Mouse (Mus musculus) midbrain, embryonic 11.5 days (tissue): Measurements from ENCODE around the gene Ppm1e. TPM values are rescaled to one million over a fixed set of nuclear protein-coding genes. Genes with fewer than 3 reads are reported as not detected.

Source experiments
- ATAC-seq: fragments of 200-750 bp; cut with Nextera tagmentation; 2 replicates; pipeline ENCODE4 v1.8.0; 2017; ENCODE audit warnings: moderate TSS enrichment, moderate library complexity; ENCODE audit not compliant: low FRiP score
- DNase-seq: peaks from one replicate; pipeline ENCODE4 v3.0.0; 2015; ENCODE audit warnings: low spot score; ENCODE audit errors: missing footprints
- H3K27ac ChIP-seq: fragments of 300-500 bp; sonication (generic); 2 replicates; pipeline ENCODE4 v1.5.1; 2014; ENCODE audit warnings: low read depth, low read length
- H3K27me3 ChIP-seq: fragments of 300-500 bp; sonication (generic); 2 replicates; pipeline ENCODE4 v1.6.1; 2014; ENCODE audit warnings: mild to moderate bottlenecking, low read length, moderate library complexity, mixed read lengths; ENCODE audit not compliant: control insufficient read depth, insufficient read depth
- H3K36me3 ChIP-seq: fragments of 300-500 bp; sonication (generic); 2 replicates; pipeline ENCODE4 v1.6.1; 2014; ENCODE audit warnings: mild to moderate bottlenecking, low read length, moderate library complexity, mixed read lengths; ENCODE audit not compliant: control insufficient read depth, insufficient read depth
- H3K4me1 ChIP-seq: fragments of 300-500 bp; sonication (generic); 2 replicates; pipeline ENCODE4 v1.6.1; 2014; ENCODE audit warnings: low read length; ENCODE audit not compliant: control insufficient read depth, insufficient read depth
- H3K4me2 ChIP-seq: fragments of 300-500 bp; sonication (generic); 2 replicates; pipeline ENCODE4 v1.6.1; 2014; ENCODE audit warnings: mild to moderate bottlenecking, moderate library complexity
- H3K4me3 ChIP-seq: fragments of 300-500 bp; sonication (generic); 2 replicates; pipeline ENCODE4 v1.5.1; 2014; ENCODE audit warnings: low read depth, low read length
- H3K9ac ChIP-seq: fragments of 300-500 bp; sonication (generic); 2 replicates; pipeline ENCODE4 v1.6.1; 2014; ENCODE audit warnings: low read length
- H3K9me3 ChIP-seq: fragments of 300-500 bp; sonication (generic); 2 replicates; pipeline ENCODE4 v1.6.1; 2016; ENCODE audit warnings: low read length; ENCODE audit not compliant: control insufficient read depth
- WGBS: fragments of 180-500 bp; shearing (Covaris S2); extraction: QIAGEN DNeasy Blood & Tissue Kit; methylation state at CpG from one replicate; pipeline ENCODE4 v1.1.7; 2014; 5-methylcytosine and 5-hydroxymethylcytosine counted together
- polyA plus RNA-seq: library from polyadenylated mRNA; unstranded; fragments of >200 nt; fragmentation: Nextera tagmentation; extraction: Ambion mirVana; gene quantifications from 2 replicates; pipeline ENCODE4 v1.2.1, GENCODE M21; 2014

Ppm1e gene
- polyA plus RNA-seq: 12.4 and 16.5 TPM in 2 replicates

- WGBS: under 1% methylated on average over 80 of the region's 104 CpGs
These were observed at the start of gene Ppm1e for GRCm38 (mm10) chr11:87358331-87359261. Ppm1e (minus strand) TSS chr11:87359023.

GRCm38 (mm10) chr11:87404876-87405275, 46.1 kb upstream of the Ppm1e start, which contains the start of the genes Rad51c and Tex14:
Rad51c (minus strand) TSS chr11:87404954.
Tex14 (plus strand) TSS chr11:87405065.
- Histone ChIP-seq H3K4me1 (peaks cover 4% of the 10 kb centered on the region), H3K4me2 (peak within 1 kb of the TSS; percentile 53), H3K9me3 (no peaks in the 10 kb centered on the region), H3K27me3 (no peaks in the 10 kb centered on the region), H3K36me3 (no peaks in the 10 kb centered on the region; the same call in 1 of the 2 replicates), H3K4me3 (peak within 1 kb of the TSS; percentile 56), H3K9ac (peak within 1 kb of the TSS; percentile 83), H3K27ac (peak within 1 kb of the TSS; percentile 79)
- DNase-seq: peak; percentile 84
- ATAC-seq: peak; percentile 23; the same call in 1 of the 2 replicates
- 76% methylated on average over 27 of the region's 27 CpGs for WGBS

More at GRCm38 (mm10) chr11:87358331-87359261, at the start of gene Ppm1e:
- no peaks in the 10 kb centered on the region; the same call in 1 of the 2 replicates for H3K27me3 ChIP-seq
- H3K36me3 ChIP-seq: no peaks in the 10 kb centered on the region
- H3K4me3 ChIP-seq: peak within 1 kb of the TSS; percentile 90
- peak within 1 kb of the TSS; percentile 71 for H3K27ac ChIP-seq
- H3K9me3 ChIP-seq: no peaks in the 10 kb centered on the region
- peaks cover 4% of the 10 kb centered on the region; the same call in 1 of the 2 replicates for H3K4me1 ChIP-seq
- H3K4me2 ChIP-seq: peak within 1 kb of the TSS; percentile 85
- H3K9ac ChIP-seq: peak within 1 kb of the TSS; percentile 84
- peak; percentile 96 for ATAC-seq
- peak; percentile 99 for DNase-seq

- peaks cover 4% of the 10 kb centered on the region for H3K4me1 ChIP-seq
- H3K27ac ChIP-seq: peak overlapping the region; percentile 79
- H3K4me2 ChIP-seq: peak overlapping the region; percentile 53
- peak overlapping the region; percentile 56 for H3K4me3 ChIP-seq
- ATAC-seq (peak; percentile 90), DNase-seq (peak; percentile 100)
- H3K9ac ChIP-seq: peak overlapping the region; percentile 83
- no peaks in the 10 kb centered on the region for H3K27me3 ChIP-seq
- 2% methylated on average over 56 of the region's 58 CpGs for WGBS
- H3K9me3 ChIP-seq: no peaks in the 10 kb centered on the region
- H3K36me3 ChIP-seq: no peaks in the 10 kb centered on the region; the same call in 1 of the 2 replicates
These were observed 45.5 kb upstream of the Ppm1e start for GRCm38 (mm10) chr11:87404111-87404853.

GRCm38 (mm10) chr11:87398402-87398801, 39.6 kb upstream of the Ppm1e start:
- Histone ChIP-seq H3K4me1 (no peaks in the 10 kb centered on the region), H3K27me3 (no peaks in the 10 kb centered on the region), H3K36me3 (no peaks in the 10 kb centered on the region; the same call in 1 of the 2 replicates), H3K4me3 (no peak overlapping the region), H3K4me2 (no peak overlapping the region), H3K9ac (no peak overlapping the region), H3K9me3 (no peaks in the 10 kb centered on the region), H3K27ac (no peak overlapping the region)
- no peak for ATAC-seq
- DNase-seq: no peak
- WGBS: 98% methylated on average over 2 of the region's 2 CpGs

- H3K36me3 ChIP-seq: no peaks in the 10 kb centered on the region
- H3K4me1 ChIP-seq: no peaks in the 10 kb centered on the region
- H3K27ac ChIP-seq: no peak overlapping the region
- H3K4me3 ChIP-seq: no peak overlapping the region
- 66% methylated on average over 1 of the region's 1 CpGs for WGBS
- H3K9ac ChIP-seq: no peak overlapping the region
- H3K4me2 ChIP-seq: no peak overlapping the region
- no peaks in the 10 kb centered on the region for H3K27me3 ChIP-seq
- DNase-seq (peak; percentile 88), ATAC-seq (no peak)
- H3K9me3 ChIP-seq: no peaks in the 10 kb centered on the region
These were observed 35.0 kb upstream of the Ppm1e start for GRCm38 (mm10) chr11:87393855-87394254.

- no peak for DNase-seq
- no peak overlapping the region for H3K4me2 ChIP-seq
- WGBS: 97% methylated on average over 1 of the region's 1 CpGs
- H3K4me3 ChIP-seq: no peak overlapping the region
- H3K36me3 ChIP-seq: no peaks in the 10 kb centered on the region
- no peak overlapping the region for H3K9ac ChIP-seq
- H3K27ac ChIP-seq: no peak overlapping the region
- H3K4me1 ChIP-seq: no peaks in the 10 kb centered on the region
- no peaks in the 10 kb centered on the region for H3K9me3 ChIP-seq
- H3K27me3 ChIP-seq: no peaks in the 10 kb centered on the region
- no peak for ATAC-seq
These were observed 26.9 kb upstream of the Ppm1e start for GRCm38 (mm10) chr11:87385676-87386075.

GRCm38 (mm10) chr11:87384551-87384950, 25.7 kb upstream of the Ppm1e start:
- DNase-seq (no peak), ATAC-seq (no peak)
- Histone ChIP-seq H3K27ac (no peak overlapping the region), H3K4me2 (no peak overlapping the region), H3K9me3 (no peaks in the 10 kb centered on the region), H3K4me3 (no peak overlapping the region), H3K36me3 (no peaks in the 10 kb centered on the region), H3K9ac (no peak overlapping the region), H3K27me3 (no peaks in the 10 kb centered on the region), H3K4me1 (no peaks in the 10 kb centered on the region)
- WGBS: 98% methylated on average over 4 of the region's 4 CpGs

- no peak overlapping the region for H3K27ac ChIP-seq
- no peaks in the 10 kb centered on the region for H3K4me1 ChIP-seq
- H3K27me3 ChIP-seq: no peaks in the 10 kb centered on the region
- no peaks in the 10 kb centered on the region for H3K36me3 ChIP-seq
- H3K4me2 ChIP-seq: no peak overlapping the region
- whole genome bisulfite sequencing: 85% methylated on average over 9 of the region's 9 CpGs
- ATAC-seq (no peak), DNase-seq (no peak)
- no peak overlapping the region for H3K4me3 ChIP-seq
- H3K9ac ChIP-seq: no peak overlapping the region
- H3K9me3 ChIP-seq: no peaks in the 10 kb centered on the region
These were observed 9.2 kb upstream of the Ppm1e start for GRCm38 (mm10) chr11:87367865-87368580.
